Mouse (Mus musculus): ENCODE results near the gene Sorbs1.

- TF ChIP-seq CTCF (conservative IDR thresholded peaks at IDR 0.05; ENCODE audit: low read length) (no peak), NANOG (IDR thresholded peaks at IDR 0.05; ENCODE audit: borderline replicate concordance, low read length) (no peak)
These were observed 147.2 kb downstream of the Sorbs1 start for GRCm38 (mm10) chr19:40366163-40366941.

Data from E14TG2a.4 (cell line).